Mouse (Mus musculus) heart, embryonic 11.5 days (tissue): ENCODE data around the gene Ly6g6e. TPM values are rescaled to one million over a fixed set of nuclear protein-coding genes. Genes with fewer than 3 reads are reported as not detected.

Experiments used
- ATAC-seq: fragments of 200-750 bp; cut with Nextera tagmentation; replicated peaks from 2 replicates; pipeline ENCODE4 v1.8.0; 2017; ENCODE audit warnings: moderate library complexity; ENCODE audit not compliant: insufficient number of reproducible peaks, low FRiP score, low TSS enrichment
- H3K27ac ChIP-seq: fragments of 300-500 bp; sonication (generic); 2 replicates; pipeline ENCODE4 v1.5.1; 2014; ENCODE audit warnings: mild to moderate bottlenecking, low read depth, low read length
- H3K27me3 ChIP-seq: fragments of 300-500 bp; sonication (generic); 2 replicates; pipeline ENCODE4 v1.6.1; 2014; ENCODE audit warnings: mild to moderate bottlenecking, low read length, mixed read lengths; ENCODE audit not compliant: control insufficient read depth, insufficient read depth
- H3K36me3 ChIP-seq: fragments of 300-500 bp; sonication (generic); 2 replicates; pipeline ENCODE4 v1.6.1; 2014; ENCODE audit warnings: mild to moderate bottlenecking, low read length, moderate library complexity, mixed read lengths; ENCODE audit not compliant: control insufficient read depth, insufficient read depth
- H3K4me1 ChIP-seq: fragments of 300-500 bp; sonication (generic); 2 replicates; pipeline ENCODE4 v1.6.1; 2014; ENCODE audit warnings: low read length; ENCODE audit not compliant: control insufficient read depth, insufficient read depth
- H3K4me2 ChIP-seq: fragments of 300-500 bp; sonication (generic); 2 replicates; pipeline ENCODE4 v1.6.1; 2014; ENCODE audit warnings: mild to moderate bottlenecking, moderate library complexity
- H3K4me3 ChIP-seq: fragments of 300-500 bp; sonication (generic); 2 replicates; pipeline ENCODE4 v1.5.1; 2014; ENCODE audit warnings: low read depth, low read length
- H3K9ac ChIP-seq: fragments of 300-500 bp; sonication (generic); 2 replicates; pipeline ENCODE4 v1.6.1; 2014; ENCODE audit warnings: mild to moderate bottlenecking, low read depth, low read length, moderate library complexity
- H3K9me3 ChIP-seq: fragments of 300-500 bp; sonication (generic); replicated peaks from 2 replicates; pipeline ENCODE4 v1.6.1; 2016; ENCODE audit warnings: low read length; ENCODE audit not compliant: control insufficient read depth
- whole genome bisulfite sequencing: fragments of 180-500 bp; shearing (Covaris S2); extraction: QIAGEN DNeasy Blood & Tissue Kit; methylation state at CpG from one replicate; pipeline ENCODE4 v1.1.7; 2014; ENCODE audit not compliant: insufficient replicate concordance; 5-methylcytosine and 5-hydroxymethylcytosine counted together
- polyA plus RNA-seq: library from polyadenylated mRNA; unstranded; fragments of >200 nt; fragmentation: Nextera tagmentation; extraction: Ambion mirVana; gene quantifications from 2 replicates; pipeline ENCODE4 v1.2.1, GENCODE M21; 2014

Gene Ly6g6e
- polyA plus RNA-seq, 1 experiment from 2014 or later = 0.42 TPM

- H3K27ac ChIP-seq = no peak within 1 kb of the TSS
- 1% methylated on average over 48 of the region's 48 CpGs for WGBS
Measured at GRCm38 (mm10) chr17:35064951-35065947, 11.5 kb upstream of the Ly6g6e start, which contains the start of gene Ly6g6c. TSS of gene Ly6g6c (plus strand) at chr17:35065388.

GRCm38 (mm10) chr17:35066084-35066483 is 10.6 kb upstream of the Ly6g6e start, which contains the start of gene Mpig6b:
TSS of gene Mpig6b (minus strand) at chr17:35066184.
- no peak for ATAC-seq
- peak within 1 kb of the TSS; percentile 38 for H3K4me3 ChIP-seq
- H3K4me2 ChIP-seq = peak within 1 kb of the TSS; percentile 66
- H3K4me1 ChIP-seq = peaks cover 14% of the 10 kb centered on the region
- H3K36me3 ChIP-seq = peaks cover 9% of the 10 kb centered on the region
- H3K9me3 ChIP-seq = no peaks in the 10 kb centered on the region
- 36% methylated on average over 10 of the region's 10 CpGs for WGBS
- H3K27me3 ChIP-seq = peaks cover 50% of the 10 kb centered on the region
- H3K27ac ChIP-seq = no peak within 1 kb of the TSS
- peak within 1 kb of the TSS; percentile 52; the same call in 1 of the 2 replicates for H3K9ac ChIP-seq

More at GRCm38 (mm10) chr17:35064951-35065947, 11.5 kb upstream of the Ly6g6e start, which contains the start of gene Ly6g6c:
- Histone ChIP-seq H3K4me1 (peaks cover 16% of the 10 kb centered on the region), H3K4me3 (peak within 1 kb of the TSS; percentile 38), H3K9me3 (no peaks in the 10 kb centered on the region), H3K36me3 (peaks cover 13% of the 10 kb centered on the region), H3K4me2 (peak within 1 kb of the TSS; percentile 66), H3K9ac (peak within 1 kb of the TSS; percentile 52; the same call in 1 of the 2 replicates), H3K27me3 (peaks cover 50% of the 10 kb centered on the region)
- no peak; the same call in 1 of the 2 replicates for ATAC-seq

GRCm38 (mm10) chr17:35068213-35068914 is 8.3 kb upstream of the Ly6g6e start:
- Histone ChIP-seq H3K27ac (no peak overlapping the region), H3K4me1 (peaks cover 14% of the 10 kb centered on the region), H3K4me2 (no peak overlapping the region), H3K4me3 (no peak overlapping the region), H3K27me3 (peaks cover 45% of the 10 kb centered on the region), H3K9ac (no peak overlapping the region), H3K36me3 (no peaks in the 10 kb centered on the region), H3K9me3 (no peaks in the 10 kb centered on the region)
- no peak for ATAC-seq
- WGBS = 73% methylated on average over 17 of the region's 17 CpGs

GRCm38 (mm10) chr17:35070556-35071229 is 6.0 kb upstream of the Ly6g6e start:
- 49% methylated on average over 6 of the region's 6 CpGs for WGBS
- no peaks in the 10 kb centered on the region for H3K36me3 ChIP-seq
- no peaks in the 10 kb centered on the region for H3K9me3 ChIP-seq
- H3K4me2 ChIP-seq = no peak overlapping the region
- no peak overlapping the region for H3K9ac ChIP-seq
- H3K27me3 ChIP-seq = peaks cover 25% of the 10 kb centered on the region
- peaks cover 4% of the 10 kb centered on the region; the same call in 1 of the 2 replicates for H3K4me1 ChIP-seq
- no peak overlapping the region for H3K27ac ChIP-seq
- ATAC-seq = no peak
- H3K4me3 ChIP-seq = no peak overlapping the region

- H3K9me3 ChIP-seq = no peaks in the 10 kb centered on the region
- H3K4me1 ChIP-seq = 0 out of 2 replicates have a peak, but pooled peaks cover 4% of the 10 kb centered on the region
- no peak overlapping the region for H3K27ac ChIP-seq
- H3K9ac ChIP-seq = no peak overlapping the region
- no peak for ATAC-seq
- H3K36me3 ChIP-seq = no peaks in the 10 kb centered on the region
- no peak overlapping the region for H3K4me3 ChIP-seq
- no peak overlapping the region for H3K4me2 ChIP-seq
- WGBS = 77% methylated on average over 9 of the region's 9 CpGs
- H3K27me3 ChIP-seq = peaks cover 17% of the 10 kb centered on the region
Measured at GRCm38 (mm10) chr17:35071454-35071853, 5.2 kb upstream of the Ly6g6e start.

GRCm38 (mm10) chr17:35074097-35074496 is 2.6 kb upstream of the Ly6g6e start:
- H3K4me2 ChIP-seq = no peak overlapping the region
- no peak overlapping the region for H3K27ac ChIP-seq
- no peaks in the 10 kb centered on the region for H3K9me3 ChIP-seq
- no peak for ATAC-seq
- H3K27me3 ChIP-seq = no peaks in the 10 kb centered on the region
- 43% methylated on average over 17 of the region's 17 CpGs for WGBS
- no peak overlapping the region for H3K9ac ChIP-seq
- H3K4me1 ChIP-seq = peaks cover 14% of the 10 kb centered on the region; the same call in 1 of the 2 replicates
- H3K36me3 ChIP-seq = no peaks in the 10 kb centered on the region
- no peak overlapping the region for H3K4me3 ChIP-seq

GRCm38 (mm10) chr17:35077285-35077684 is 583 bp downstream of the Ly6g6e start:
- H3K4me3 ChIP-seq = no peak overlapping the region; the same call in 1 of the 2 replicates
- WGBS = 43% methylated on average over 2 of the region's 2 CpGs
- ATAC-seq = no peak
- no peaks in the 10 kb centered on the region for H3K27me3 ChIP-seq
- H3K36me3 ChIP-seq = no peaks in the 10 kb centered on the region
- H3K4me1 ChIP-seq = peaks cover 19% of the 10 kb centered on the region
- peak overlapping the region; percentile 35; the same call in 1 of the 2 replicates for H3K27ac ChIP-seq
- peak overlapping the region; percentile 72 for H3K9ac ChIP-seq
- H3K4me2 ChIP-seq = peak overlapping the region; percentile 67
- H3K9me3 ChIP-seq = no peaks in the 10 kb centered on the region

- peak within 1 kb of the TSS; percentile 35; the same call in 1 of the 2 replicates for H3K27ac ChIP-seq
- 16% methylated on average over 14 of the region's 14 CpGs for WGBS
Measured at GRCm38 (mm10) chr17:35077786-35078233, 1.1 kb downstream of the Ly6g6e start, which contains the start of gene Ly6g6d. TSS of gene Ly6g6d (minus strand) at chr17:35078065.

More at GRCm38 (mm10) chr17:35077786-35078233, 1.1 kb downstream of the Ly6g6e start, which contains the start of gene Ly6g6d:
- Histone ChIP-seq H3K9ac (peak within 1 kb of the TSS; percentile 72), H3K27me3 (no peaks in the 10 kb centered on the region), H3K36me3 (no peaks in the 10 kb centered on the region), H3K4me2 (peak within 1 kb of the TSS; percentile 67), H3K9me3 (no peaks in the 10 kb centered on the region), H3K4me1 (peaks cover 19% of the 10 kb centered on the region), H3K4me3 (peak within 1 kb of the TSS; percentile 32)
- ATAC-seq = 0 out of 2 replicates have a peak, but pooled peaks have one; percentile 31
